Mouse (Mus musculus) cerebellum, postnatal 4 days (tissue): ENCODE data around the gene Fstl3.

Experiments used
- DNase-seq, 2 experiments: peaks; one replicate each; pipeline ENCODE4 v3.0.0; 2022; ENCODE audit warnings: low spot score in 2 of 2, mixed read lengths in 1 of 2

Gene Fstl3

GRCm38 (mm10) chr10:79762875-79763274 lies 14.2 kb upstream of the Fstl3 start:
- DNase-seq: no peak

DNA sequence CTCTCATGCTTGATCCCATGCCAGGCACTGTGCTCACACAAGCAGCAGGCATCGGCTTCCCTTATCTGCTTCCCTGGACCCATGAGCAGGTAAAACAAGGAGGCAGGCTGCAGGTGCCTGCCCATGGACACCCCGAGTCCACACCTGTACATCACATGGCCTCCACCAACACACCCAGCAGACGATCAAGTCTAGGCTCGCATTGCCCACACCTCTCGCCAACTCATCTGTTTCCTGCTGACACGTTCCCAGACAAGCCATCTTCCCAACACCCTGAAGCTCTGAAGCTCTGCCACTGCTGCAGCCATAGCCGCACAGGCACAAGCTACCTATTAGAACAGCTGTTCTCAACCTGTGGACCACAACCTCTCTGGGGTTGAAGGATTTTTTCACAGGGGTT lies 12.8 kb upstream of the Fstl3 start:
- no peak for DNase-seq

GRCm38 (mm10) chr10:79765228-79765745 lies 11.8 kb upstream of the Fstl3 start:
- no peak for DNase-seq

- no peak for DNase-seq
These were observed 11.0 kb upstream of the Fstl3 start for GRCm38 (mm10) chr10:79766001-79766507.

GRCm38 (mm10) chr10:79766508-79767325 lies 10.4 kb upstream of the Fstl3 start, which contains the start of gene Rnf126:
TSS of gene Rnf126 (minus strand) at chr10:79766952.
- peak; percentile 99 to 100 for DNase-seq

DNA sequence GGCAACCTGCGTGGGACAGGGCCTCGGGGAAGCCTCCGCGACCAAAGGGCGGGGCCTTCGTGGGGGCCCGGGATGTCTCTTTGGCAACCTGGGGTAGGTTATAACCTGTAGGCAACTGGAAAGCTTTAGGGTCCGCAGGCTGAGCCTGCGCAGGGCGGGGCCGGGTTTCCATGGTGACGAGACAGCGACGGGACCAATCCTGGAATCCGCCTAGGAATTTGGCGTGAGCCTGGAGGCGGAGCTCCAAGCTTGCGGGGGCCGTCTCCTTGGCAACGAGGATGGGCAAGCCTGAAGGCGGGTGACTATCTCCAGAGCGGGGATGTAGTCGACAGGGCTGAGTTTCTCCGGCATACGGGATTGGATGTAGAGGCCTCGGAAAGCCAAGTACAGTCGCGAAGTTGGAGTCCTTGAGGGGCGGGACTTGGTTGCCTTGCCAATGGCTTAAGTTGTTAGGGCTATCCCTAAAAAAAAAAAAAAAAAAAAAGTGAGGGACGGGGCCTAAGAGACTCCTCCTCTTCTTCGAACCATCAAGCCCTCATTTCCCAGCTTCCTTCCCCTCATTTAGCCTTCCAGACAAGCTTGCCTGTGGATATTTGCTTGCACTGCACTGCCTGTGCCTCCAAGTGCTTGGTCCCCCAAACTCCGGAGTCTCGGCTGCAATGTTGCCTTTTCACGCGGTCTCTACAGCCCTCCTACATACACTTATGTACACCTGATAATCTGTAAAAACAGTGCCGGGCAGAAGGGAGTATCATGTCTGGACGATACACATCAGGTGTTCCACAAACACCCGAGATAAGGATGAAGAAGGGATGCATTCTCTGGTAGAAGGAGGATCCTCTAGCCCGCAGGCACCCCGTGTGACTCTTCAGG lies 9.5 kb upstream of the Fstl3 start:
- DNase-seq: peak; percentile 82 to 93

DNA sequence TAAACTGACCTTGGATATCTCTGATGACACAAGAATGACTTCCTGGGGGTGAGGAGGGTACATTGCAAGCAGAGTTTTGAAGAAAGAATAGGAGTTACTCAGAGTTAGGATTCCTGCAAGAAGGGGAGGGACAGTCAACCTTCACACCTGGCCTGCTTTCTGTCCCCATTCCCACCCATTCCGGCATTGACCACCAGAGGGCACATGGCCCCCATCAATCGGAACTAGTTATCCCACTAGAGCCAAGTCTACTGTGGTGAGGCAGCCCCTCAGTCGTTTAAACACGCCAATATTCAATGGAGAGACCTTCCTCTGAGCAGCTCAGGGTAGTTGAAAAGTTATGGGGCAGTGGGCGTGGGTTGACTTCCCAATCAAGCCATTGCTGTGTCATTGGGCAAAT lies 8.7 kb upstream of the Fstl3 start:
- DNase-seq: peak; percentile 81 to 83

DNA sequence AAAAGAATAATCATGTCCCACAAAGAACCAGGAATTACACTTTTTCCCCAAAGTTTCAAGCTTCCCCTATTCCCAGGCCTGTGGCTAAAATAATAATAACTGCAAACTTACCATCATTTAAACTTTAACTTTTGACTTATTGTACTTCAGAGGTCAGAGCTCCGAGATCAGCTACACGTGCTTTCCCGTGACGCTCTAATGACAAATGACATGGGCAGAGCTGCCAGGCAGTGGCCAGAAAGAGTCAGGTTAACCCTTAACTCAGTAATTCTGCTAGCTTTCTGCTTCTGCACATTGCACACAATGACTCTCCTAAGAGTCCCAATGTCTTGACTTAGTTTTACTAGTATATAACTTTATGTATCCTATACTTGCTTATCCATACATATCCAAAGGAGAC lies 7.7 kb upstream of the Fstl3 start:
- no peak for DNase-seq

DNA sequence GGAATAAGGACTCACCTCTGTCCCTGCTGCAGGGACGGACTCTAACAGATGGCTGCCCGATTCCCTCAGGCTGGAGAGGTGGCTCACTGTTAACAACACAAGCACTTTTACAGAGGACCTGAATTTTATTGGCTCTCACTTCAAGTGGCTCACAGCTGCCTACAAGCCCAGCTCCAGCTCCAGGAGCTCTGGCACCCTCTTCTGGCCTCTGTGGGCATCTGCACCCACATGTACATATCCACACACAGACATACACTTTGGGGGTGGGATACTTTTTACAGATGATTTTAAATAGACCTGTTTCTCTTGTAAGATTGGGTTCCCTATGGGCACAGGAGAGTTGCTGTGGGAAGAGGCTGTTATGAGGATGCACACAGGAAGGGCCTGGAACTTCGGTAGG lies 4.8 kb upstream of the Fstl3 start:
- no peak for DNase-seq

DNA sequence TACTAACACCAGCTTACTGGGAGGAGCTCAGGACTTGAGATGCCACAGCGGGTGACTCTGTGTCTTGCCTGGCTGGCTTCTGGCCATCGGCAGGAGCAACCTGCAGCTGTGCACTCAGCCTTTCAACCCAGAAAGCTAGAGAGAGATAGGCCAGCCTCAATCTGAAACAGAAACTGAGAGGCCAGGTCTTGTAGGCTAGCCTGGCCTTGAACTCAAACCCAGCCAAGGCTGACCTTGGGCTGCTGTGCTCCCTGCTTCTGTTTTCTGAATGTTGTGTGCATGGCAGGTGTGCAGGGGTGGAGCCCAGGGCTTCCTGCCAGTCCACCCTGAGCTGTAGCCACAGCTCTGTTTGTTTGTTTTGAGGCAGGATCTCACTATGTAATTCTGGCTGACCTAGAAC lies 3.9 kb upstream of the Fstl3 start:
- no peak for DNase-seq

DNA sequence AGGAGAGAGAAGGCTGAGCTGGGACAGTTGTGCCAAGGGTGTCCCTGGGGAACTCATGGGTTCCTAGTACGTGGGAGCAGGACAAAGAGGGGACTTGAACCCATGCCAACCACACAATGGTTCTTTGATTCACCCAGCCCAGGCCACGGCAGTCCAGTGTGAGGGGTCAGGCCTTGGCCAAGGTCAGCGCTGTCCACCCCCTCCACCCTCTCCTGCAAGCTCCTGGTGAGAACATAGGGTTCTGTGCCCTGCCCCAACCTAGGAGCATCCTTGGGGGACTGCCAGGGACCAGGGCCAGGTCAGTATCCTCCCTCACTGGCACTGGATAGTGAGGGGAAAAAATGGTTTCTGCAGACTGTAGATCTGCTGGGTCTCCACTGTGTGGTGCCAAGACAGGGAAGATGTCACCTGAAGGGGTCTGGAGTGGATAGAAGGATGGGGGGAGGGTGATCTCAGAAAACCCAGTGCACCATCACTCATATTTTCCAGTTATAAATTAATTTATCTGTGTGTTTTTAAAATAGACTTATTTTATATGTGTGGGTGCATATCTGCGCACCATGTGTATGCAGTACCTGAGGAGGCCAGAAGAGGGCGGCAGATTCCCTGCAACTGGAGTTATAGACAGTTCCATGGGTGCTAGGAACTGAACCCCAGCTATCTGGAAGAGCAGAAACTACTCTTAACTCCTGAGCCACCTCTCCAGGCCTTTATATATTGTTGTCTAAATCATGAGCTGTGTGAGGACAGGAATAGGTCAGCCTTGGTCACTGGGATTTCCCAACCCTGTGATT lies 2.4 kb upstream of the Fstl3 start:
- DNase-seq: no peak

GRCm38 (mm10) chr10:79778006-79778405 lies 934 bp downstream of the Fstl3 start:
- peak in 1 of 2 experiments; percentile 74 for DNase-seq

DNA sequence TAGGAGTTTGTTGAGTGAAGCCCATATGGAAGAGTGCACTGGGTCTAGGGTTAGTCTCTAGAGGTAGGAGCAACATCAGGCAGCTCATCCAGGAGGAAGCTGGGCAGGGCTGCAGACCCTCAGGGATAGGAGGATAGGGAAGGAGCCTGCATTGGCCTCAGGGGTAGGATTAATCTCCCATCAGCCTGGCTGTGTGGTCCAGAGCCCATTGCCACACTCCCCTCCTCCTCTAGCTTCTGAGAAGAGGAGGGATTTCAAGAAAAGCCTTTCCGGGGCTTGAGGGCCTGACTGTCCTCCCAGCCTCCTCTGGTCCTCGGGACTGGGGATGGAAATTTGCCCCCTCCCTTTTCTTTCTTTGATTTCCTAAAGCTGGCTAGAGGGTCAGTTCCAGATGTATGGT lies 2.1 kb downstream of the Fstl3 start:
- no peak for DNase-seq

- peak; percentile 95 to 98 for DNase-seq
These were observed 3.0 kb downstream of the Fstl3 start for GRCm38 (mm10) chr10:79779784-79780663.

- DNase-seq: peak in 1 of 2 experiments; percentile 48
These were observed 3.6 kb downstream of the Fstl3 start for GRCm38 (mm10) chr10:79780664-79781015.

DNA sequence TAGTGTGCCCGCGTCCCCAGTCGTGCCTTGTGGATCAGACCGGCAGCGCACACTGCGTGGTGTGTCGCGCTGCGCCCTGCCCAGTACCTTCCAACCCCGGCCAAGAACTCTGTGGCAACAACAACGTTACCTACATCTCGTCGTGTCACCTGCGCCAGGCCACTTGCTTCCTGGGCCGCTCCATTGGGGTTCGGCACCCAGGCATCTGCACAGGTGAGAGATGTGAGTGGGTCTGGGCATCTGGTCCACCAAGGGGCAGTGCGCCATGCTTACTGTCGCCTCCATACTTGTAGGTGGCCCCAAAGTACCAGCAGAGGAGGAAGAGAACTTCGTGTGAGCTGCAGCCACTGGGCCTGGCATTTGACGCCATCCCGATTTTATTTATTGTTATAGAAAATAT lies 4.1 kb downstream of the Fstl3 start:
- no peak for DNase-seq

DNA sequence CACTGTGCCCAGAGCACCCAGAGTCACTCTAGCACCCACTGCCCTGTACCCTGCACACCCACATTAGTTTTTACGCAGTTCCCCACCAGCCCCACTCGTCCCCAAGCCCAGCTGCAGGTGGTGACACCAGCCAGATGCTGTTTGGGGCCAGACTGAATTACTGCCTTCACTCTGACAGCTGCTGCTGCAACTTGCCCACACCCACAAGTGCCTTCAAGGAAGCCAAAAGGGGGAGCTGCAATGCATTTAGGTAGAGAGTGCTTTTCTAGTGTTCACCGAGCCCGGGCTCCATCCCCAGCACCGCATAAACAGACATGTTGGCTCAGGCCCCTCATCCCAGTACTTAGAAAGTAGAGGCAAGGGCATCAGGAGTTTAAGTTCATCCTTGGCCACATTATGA lies 4.9 kb downstream of the Fstl3 start:
- DNase-seq: no peak

- DNase-seq: no peak
These were observed 6.0 kb downstream of the Fstl3 start for GRCm38 (mm10) chr10:79783050-79783449.

DNA sequence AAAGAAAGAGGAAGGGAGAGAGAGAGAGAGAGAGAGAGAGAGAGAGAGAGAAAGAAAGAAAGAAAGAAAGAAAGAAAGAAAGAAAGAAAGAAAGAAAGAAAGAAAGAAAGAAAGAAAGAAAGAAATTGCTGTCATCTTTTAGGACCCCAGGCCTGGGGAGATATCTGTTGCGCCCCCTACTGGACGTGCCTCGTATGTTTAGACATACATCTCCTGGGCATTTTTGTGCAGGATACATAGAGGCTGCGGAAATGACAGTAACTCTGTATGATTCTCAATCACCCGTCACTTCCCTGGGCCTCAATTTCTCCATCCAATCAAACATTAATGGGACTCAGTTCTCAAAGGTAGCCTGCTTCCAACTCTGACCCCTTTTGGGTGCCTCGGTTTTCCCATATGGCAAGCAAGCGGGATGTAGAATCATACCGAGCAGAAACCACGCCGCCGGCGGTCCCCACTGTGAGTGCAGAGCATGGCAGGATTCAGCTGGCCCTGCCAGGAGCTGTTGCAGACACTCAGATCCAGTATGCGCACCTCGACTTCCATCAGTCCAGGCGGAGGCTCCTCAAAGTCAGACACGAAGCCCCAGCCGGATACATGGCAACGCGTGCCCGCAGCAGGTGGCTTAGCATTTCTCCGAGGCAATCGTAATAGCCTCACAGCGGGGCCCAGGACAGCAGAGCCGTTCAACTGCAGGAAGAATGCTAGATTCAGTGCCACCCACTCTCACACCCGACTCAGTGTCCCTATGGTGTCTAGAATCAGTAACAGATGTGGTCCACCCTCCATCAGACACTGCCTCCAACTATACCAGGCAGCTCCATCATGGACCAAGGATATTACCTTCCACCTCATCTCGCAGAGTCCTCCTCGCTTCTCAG lies 7.1 kb downstream of the Fstl3 start:
- DNase-seq: peak in 1 of 2 experiments; percentile 48
